Mouse (Mus musculus): ENCODE results near the gene Gm11111. TPM values are rescaled to one million over a fixed set of nuclear protein-coding genes. Genes with fewer than 3 reads are reported as not detected.

Gm11111 gene
- not detected in 2 replicates for polyA plus RNA-seq (2012; rRNA removed)

GRCm38 (mm10) chr5:98552395-98552794 lies at the start of gene Gm11111:
Gene Gm11111 (plus strand): TSS chr5:98552695.

Other genes starting within 250 kb of the Gm11111 start
- 0.18 and 1.2 TPM in 2 replicates for gene Cfap299, start 223.4 kb upstream of the Gm11111 start, polyA plus RNA-seq (2012; rRNA removed)

Data from ovary, adult 2 months (tissue).